Mouse (Mus musculus) liver, embryonic 14.5 days (tissue): ENCODE measurements around the gene Cd59b. TPM values are rescaled to one million over a fixed set of nuclear protein-coding genes. Genes with fewer than 3 reads are reported as not detected.
"Not testable (repeated sequence)": the region's sequence is repeated elsewhere in the genome, so short reads cannot be mapped to it uniquely, and the experiment has no call there.

Source experiments
- ATAC-seq: fragments of 200-750 bp; cut with Nextera tagmentation; 2 replicates; pipeline ENCODE4 v1.8.0; 2017; ENCODE audit warnings: moderate number of reproducible peaks, mild to moderate bottlenecking, moderate library complexity; ENCODE audit not compliant: insufficient read depth
- DNase-seq, 3 experiments: peaks; one replicate each; pipeline ENCODE4 v3.0.0-alpha.2; 2012 to 2013; ENCODE audit warnings: low read depth in 3 of 3, low spot score in 3 of 3
- H3K27ac ChIP-seq: fragments of 300-500 bp; sonication (generic); 2 replicates; pipeline ENCODE4 v1.5.1; 2014; ENCODE audit warnings: moderate library complexity, mild to moderate bottlenecking, control low read depth, inconsistent platforms
- H3K27me3 ChIP-seq: fragments of 300-500 bp; sonication (generic); 2 replicates; pipeline ENCODE4 v1.6.1; 2014; ENCODE audit warnings: mild to moderate bottlenecking, low read length, moderate library complexity; ENCODE audit not compliant: control insufficient read depth, insufficient read depth
- H3K36me3 ChIP-seq: fragments of 300-500 bp; sonication (generic); replicated peaks from 2 replicates; pipeline ENCODE4 v1.6.1; 2014; ENCODE audit warnings: low read depth; ENCODE audit not compliant: control insufficient read depth, insufficient read depth
- H3K4me1 ChIP-seq, 2 experiments: fragments of 200-500 bp in 1 of 2; fragments of 300-500 bp in 1 of 2; sonication (generic) in 1 of 2; replicated peaks; 2 replicates each; pipeline ENCODE4 v1.6.1; 2012 to 2014; ENCODE audit warnings: antibody characterized with exemption in 1 of 2, inconsistent platforms in 1 of 2, low read length in 1 of 2; ENCODE audit not compliant: control insufficient read depth in 2 of 2, insufficient read depth in 2 of 2
- H3K4me2 ChIP-seq: fragments of 300-500 bp; sonication (generic); 2 replicates; pipeline ENCODE4 v1.6.1; 2014; ENCODE audit warnings: low read depth, mild to moderate bottlenecking, control low read depth, moderate library complexity
- H3K4me3 ChIP-seq, 2 experiments: fragments of 200-500 bp in 1 of 2; fragments of 300-500 bp in 1 of 2; sonication (generic) in 1 of 2; 2 replicates each; pipeline ENCODE4 v1.5.1; 2012 to 2014; ENCODE audit warnings: low read depth in 2 of 2, low read length in 2 of 2, mild to moderate bottlenecking in 2 of 2, control low read depth in 1 of 2, inconsistent platforms in 1 of 2, moderate library complexity in 1 of 2; ENCODE audit not compliant: insufficient read depth in 1 of 2
- H3K9ac ChIP-seq: fragments of 300-500 bp; sonication (generic); replicated peaks from 2 replicates; pipeline ENCODE4 v1.6.1; 2014; ENCODE audit warnings: mild to moderate bottlenecking, control low read depth, moderate library complexity
- H3K9me3 ChIP-seq: fragments of 300-500 bp; sonication (generic); 2 replicates; pipeline ENCODE4 v1.6.1; 2016; ENCODE audit warnings: low read length, mixed read lengths; ENCODE audit not compliant: control insufficient read depth
- CTCF ChIP-seq: IDR thresholded peaks from 2 replicates; pipeline ENCODE4 v1.5.1; 2016; ENCODE audit warnings: antibody characterized with exemption, low read depth, control low read depth
- EP300 ChIP-seq: IDR thresholded peaks from 2 replicates; pipeline ENCODE4 v1.6.1; 2016; ENCODE audit warnings: antibody characterized with exemption, low read depth
- WGBS: fragments of 180-500 bp; shearing (Covaris S2); extraction: QIAGEN DNeasy Blood & Tissue Kit; methylation state at CpG from one replicate; pipeline ENCODE4 v1.1.7; 2014; ENCODE audit not compliant: insufficient replicate concordance; 5-methylcytosine and 5-hydroxymethylcytosine counted together
- polyA plus RNA-seq, 2 experiments: library from polyadenylated mRNA; depleted of rRNA in 1 of 2; stranded (reverse) in 1 of 2; unstranded in 1 of 2; fragments of >200 nt; fragmentation: Nextera tagmentation in 1 of 2; extraction: Ambion mirVana in 1 of 2; gene quantifications; 2 replicates each; pipeline versions ENCODE4 v1.2.1 to v1.2.3; 2012 to 2014

Gene Cd59b
- polyA plus RNA-seq, 2 experiments = 9.3 to 14.3 TPM

GRCm38 (mm10) chr2:104099946-104100345, 30.3 kb downstream of the Cd59b start:
- H3K9ac ChIP-seq = peak overlapping the region; percentile 53
- 26% methylated on average over 1 of the region's 1 CpGs for WGBS
- DNase-seq = no peak
- peaks cover 11% of the 10 kb centered on the region for H3K36me3 ChIP-seq
- H3K9me3 ChIP-seq = no peaks in the 10 kb centered on the region
- H3K27me3 ChIP-seq = no peaks in the 10 kb centered on the region
- H3K4me1 ChIP-seq = peaks cover 33 to 52% of the 10 kb centered on the region in 2 experiments
- peak overlapping the region; percentile 91 for H3K27ac ChIP-seq
- H3K4me3 ChIP-seq = peak overlapping the region; percentile 14 to 26; a peak in 3 of 4 replicates
- peak overlapping the region; percentile 78 for H3K4me2 ChIP-seq
- TF ChIP-seq CTCF = no peak
- TF ChIP-seq EP300 = peak; percentile 41
- ATAC-seq = no peak

- Histone ChIP-seq H3K4me3 (no peak overlapping the region), H3K27ac (no peak overlapping the region), H3K9me3 (no peaks in the 10 kb centered on the region), H3K9ac (no peak overlapping the region), H3K27me3 (no peaks in the 10 kb centered on the region), H3K36me3 (peaks cover 23% of the 10 kb centered on the region), H3K4me1 (peaks cover 19 to 32% of the 10 kb centered on the region in 2 experiments), H3K4me2 (no peak overlapping the region)
- 75% methylated on average over 6 of the region's 6 CpGs for WGBS
- DNase-seq (no peak), ATAC-seq (no peak)
- TF ChIP-seq EP300 = no peak
- no peak for TF ChIP-seq CTCF
Measured at GRCm38 (mm10) chr2:104104800-104105199, 35.2 kb downstream of the Cd59b start.

GRCm38 (mm10) chr2:104109021-104109420, 39.4 kb downstream of the Cd59b start:
- H3K27me3 ChIP-seq, H3K9ac ChIP-seq, ATAC-seq, H3K27ac ChIP-seq, H3K4me2 ChIP-seq, H3K4me3 ChIP-seq, DNase-seq, H3K9me3 ChIP-seq: not testable (repeated sequence)
- 92% methylated on average over 2 of the region's 2 CpGs for WGBS
- Histone ChIP-seq H3K4me1 (peaks cover 9 to 27% of the 10 kb centered on the region in 2 experiments), H3K36me3 (peaks cover 23% of the 10 kb centered on the region)

GRCm38 (mm10) chr2:104109528-104109927, 39.9 kb downstream of the Cd59b start:
- DNase-seq = no peak
- 17% methylated on average over 2 of the region's 2 CpGs for WGBS
- peaks cover 25% of the 10 kb centered on the region for H3K36me3 ChIP-seq

GRCm38 (mm10) chr2:104110031-104110430, 40.4 kb downstream of the Cd59b start:
- ATAC-seq (no peak), DNase-seq (no peak)
- Histone ChIP-seq H3K9me3 (no peaks in the 10 kb centered on the region), H3K27me3 (no peaks in the 10 kb centered on the region), H3K27ac (no peak overlapping the region), H3K4me2 (no peak overlapping the region), H3K4me1 (peaks cover 9 to 24% of the 10 kb centered on the region in 2 experiments), H3K9ac (no peak overlapping the region), H3K4me3 (no peak overlapping the region), H3K36me3 (peaks cover 24% of the 10 kb centered on the region)
- TF ChIP-seq EP300 = no peak
- WGBS = 69% methylated on average over 4 of the region's 4 CpGs

More at GRCm38 (mm10) chr2:104109528-104109927, 39.9 kb downstream of the Cd59b start:
- H3K4me2 ChIP-seq = no peak overlapping the region
- ATAC-seq = peak; percentile 12; the same call in 1 of the 2 replicates
- H3K4me1 ChIP-seq = peaks cover 9 to 27% of the 10 kb centered on the region in 2 experiments
- no peaks in the 10 kb centered on the region for H3K27me3 ChIP-seq
- H3K27ac ChIP-seq = no peak overlapping the region
- H3K9ac ChIP-seq = no peak overlapping the region
- no peak overlapping the region for H3K4me3 ChIP-seq
- TF ChIP-seq EP300 = no peak
- TF ChIP-seq CTCF = no peak
- H3K9me3 ChIP-seq = no peaks in the 10 kb centered on the region

GRCm38 (mm10) chr2:104111170-104111797, 41.6 kb downstream of the Cd59b start:
- H3K4me2 ChIP-seq, H3K9me3 ChIP-seq, H3K27me3 ChIP-seq, DNase-seq, ATAC-seq, H3K9ac ChIP-seq, H3K4me3 ChIP-seq, H3K27ac ChIP-seq: not testable (repeated sequence)
- H3K4me1 ChIP-seq = peaks cover 9 to 23% of the 10 kb centered on the region in 2 experiments
- no CpG with 5 or more reads among the region's 1 CpGs for WGBS
- peaks cover 15% of the 10 kb centered on the region for H3K36me3 ChIP-seq

- DNase-seq, H3K9me3 ChIP-seq, H3K4me3 ChIP-seq, H3K27ac ChIP-seq, H3K27me3 ChIP-seq, H3K9ac ChIP-seq, H3K4me2 ChIP-seq: not testable (repeated sequence)
- H3K4me1 ChIP-seq = peaks cover 5 to 22% of the 10 kb centered on the region in 2 experiments
- ATAC-seq = peak; percentile 55
- H3K36me3 ChIP-seq = peaks cover 11% of the 10 kb centered on the region
Measured at GRCm38 (mm10) chr2:104113563-104113962, 43.9 kb downstream of the Cd59b start.
